Mouse (Mus musculus) kidney, postnatal 14 days (tissue): ENCODE data around the gene 4930470P17Rik.

Experiments used
- DNase-seq: peaks from one replicate; pipeline ENCODE4 v3.0.0; 2022; ENCODE audit warnings: mixed read lengths

The 4930470P17Rik gene

DNA sequence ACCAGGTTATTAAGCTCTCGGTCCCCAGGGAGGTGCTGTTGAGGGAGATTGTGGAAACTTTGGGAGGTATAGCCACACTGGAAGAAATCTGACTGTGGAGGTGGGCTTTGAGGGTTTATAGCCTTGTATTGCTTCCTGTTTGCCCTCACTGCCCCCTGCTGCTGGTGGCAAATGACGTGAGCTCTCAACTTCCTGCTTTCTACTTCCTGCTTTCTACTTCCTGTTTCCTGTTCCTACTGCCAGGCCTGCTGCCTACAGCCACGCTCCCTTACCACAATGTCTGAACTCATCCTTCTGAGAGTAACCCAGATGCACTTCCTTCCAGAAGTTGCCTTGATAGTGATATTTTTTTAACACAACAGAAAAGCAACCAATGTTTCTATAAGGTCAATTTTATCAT, 24.3 kb downstream of the 4930470P17Rik start:
- DNase-seq: no peak

DNA sequence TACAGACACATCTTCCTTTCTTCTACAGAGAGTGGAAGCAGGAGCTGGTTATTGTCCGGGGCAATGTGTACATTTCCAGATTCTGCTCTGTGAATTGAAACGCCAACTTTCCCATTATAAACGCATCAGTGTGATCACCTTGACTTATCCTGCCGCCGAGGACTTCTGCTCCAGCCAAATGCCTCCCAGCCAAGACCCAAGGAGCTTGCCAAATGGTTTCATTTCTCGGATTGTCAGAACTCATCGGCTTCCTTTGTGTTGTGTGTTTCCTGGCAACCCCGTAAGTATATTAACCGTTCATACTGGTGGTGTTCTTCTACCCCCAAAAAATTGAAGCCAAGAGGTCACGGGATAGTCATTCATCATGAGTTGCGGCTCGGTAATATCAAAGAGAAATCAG, 25.7 kb downstream of the 4930470P17Rik start:
- no peak for DNase-seq

DNA sequence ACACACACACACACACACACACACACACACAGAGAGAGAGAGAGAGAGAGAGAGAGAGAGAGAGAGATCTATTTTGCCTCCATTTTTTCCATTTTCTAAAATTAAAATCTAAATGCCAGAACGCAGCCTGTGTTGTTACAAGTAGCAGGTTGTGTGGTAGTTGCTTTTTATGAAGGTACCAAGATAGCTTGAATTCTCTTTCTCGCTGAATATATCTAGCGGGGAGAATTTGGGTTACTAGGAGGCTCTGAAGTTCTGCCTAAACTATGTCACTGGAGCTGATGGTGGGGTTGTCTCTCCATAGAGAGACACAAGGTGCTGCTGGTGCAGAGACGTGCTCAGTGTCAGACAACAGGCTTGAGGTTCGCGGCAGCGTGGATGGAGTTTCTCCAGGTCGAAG, 36.8 kb downstream of the 4930470P17Rik start:
- no peak for DNase-seq

DNA sequence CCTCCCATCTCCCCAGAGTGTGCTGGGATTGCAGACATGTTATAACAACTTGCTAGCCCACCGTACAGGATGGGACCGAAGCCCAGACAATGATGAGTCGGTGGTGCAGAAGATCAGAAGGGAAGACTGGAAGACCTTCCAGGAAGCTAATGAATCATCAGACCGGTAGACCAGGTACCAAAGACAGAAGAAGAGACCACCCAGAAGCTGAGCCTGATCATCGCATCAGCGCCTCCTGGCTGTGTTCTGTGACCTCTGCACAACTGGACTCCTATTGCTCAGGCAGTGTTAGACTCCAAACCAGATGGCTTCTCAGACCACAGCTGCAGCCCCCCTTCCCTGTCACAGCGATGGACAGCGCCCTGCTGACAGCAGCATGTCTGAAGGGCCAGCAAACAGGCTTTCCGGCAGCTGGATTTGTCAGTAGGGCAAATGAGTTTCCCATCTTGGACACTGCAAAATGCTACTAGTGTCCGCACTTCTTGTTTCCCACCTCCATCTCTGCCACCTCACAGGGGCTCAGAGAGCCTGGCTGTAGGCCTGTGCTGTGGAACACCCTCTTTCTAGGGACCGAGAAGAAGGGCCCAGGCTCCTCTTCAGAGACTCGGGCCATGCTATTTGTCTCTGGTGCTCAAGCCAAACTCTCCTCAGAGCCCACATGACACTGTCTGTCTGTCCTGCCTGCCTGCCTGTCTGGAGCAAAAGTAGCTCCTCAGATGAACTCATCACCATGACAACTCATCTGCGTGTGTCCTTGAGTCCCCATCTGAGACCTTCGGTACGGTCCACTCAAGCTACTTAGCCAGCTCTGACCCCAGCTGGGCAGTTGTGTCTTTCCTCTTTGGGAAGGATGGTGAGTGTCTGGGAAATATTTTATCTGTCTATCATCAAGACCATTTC, 37.6 kb downstream of the 4930470P17Rik start:
- no peak for DNase-seq

DNA sequence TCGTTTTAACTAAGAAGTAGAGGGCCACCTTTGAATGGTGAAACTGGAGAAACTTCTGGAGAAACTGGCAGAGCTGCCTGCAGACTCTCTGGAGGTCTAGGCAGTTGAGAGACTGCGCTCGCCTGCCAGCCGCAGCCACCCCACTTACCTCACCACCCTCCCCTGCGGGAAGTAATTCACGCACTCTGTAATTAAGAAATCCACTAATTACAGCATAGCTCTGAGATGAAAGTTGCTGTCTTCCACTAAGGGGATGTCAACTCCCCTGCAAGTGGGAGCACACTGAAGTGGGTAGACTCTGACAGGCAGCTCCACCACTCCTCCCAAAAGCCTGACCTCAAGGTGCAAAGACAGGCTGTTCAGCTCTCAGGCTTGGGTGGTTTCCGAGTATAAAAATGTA, 49.7 kb downstream of the 4930470P17Rik start:
- no peak for DNase-seq

DNA sequence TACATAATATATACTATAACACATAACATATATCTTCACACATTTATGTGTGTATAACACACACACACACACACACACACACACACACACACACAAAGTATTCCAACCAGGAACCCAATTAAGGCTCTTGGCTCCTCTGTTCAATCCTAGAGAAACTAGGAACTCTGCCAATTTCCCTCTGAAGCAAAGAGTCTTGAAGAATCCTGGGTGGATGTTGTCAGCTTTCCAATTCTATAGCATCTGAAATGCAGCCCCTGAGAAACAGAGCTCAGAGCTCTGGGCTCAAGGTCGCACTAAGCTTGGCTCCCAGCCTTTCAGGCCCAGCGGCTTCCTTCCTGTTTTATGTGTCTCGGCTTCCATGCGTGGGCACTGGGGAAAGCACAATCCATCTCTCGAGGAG, 51.6 kb downstream of the 4930470P17Rik start:
- DNase-seq: peak; percentile 27

DNA sequence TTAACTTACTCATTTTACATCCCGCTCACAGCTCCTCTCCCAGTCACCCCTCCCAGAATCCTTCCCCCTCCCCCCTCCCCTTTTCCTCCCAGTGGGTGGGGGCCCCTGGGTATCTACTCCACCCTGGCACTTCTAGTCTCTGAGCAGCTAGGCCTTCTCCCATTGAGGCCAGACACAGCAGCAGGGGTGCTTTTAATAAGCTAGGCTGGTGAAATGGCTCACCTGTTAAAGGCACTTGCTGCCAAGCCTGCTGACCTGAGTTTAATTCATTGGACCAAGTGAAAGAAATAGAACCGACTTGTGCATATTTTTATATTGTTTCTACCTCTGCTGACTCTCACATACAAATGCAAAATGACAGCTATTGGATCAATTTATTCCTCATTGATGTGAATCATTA, 52.7 kb downstream of the 4930470P17Rik start:
- peak; percentile 46 for DNase-seq

DNA sequence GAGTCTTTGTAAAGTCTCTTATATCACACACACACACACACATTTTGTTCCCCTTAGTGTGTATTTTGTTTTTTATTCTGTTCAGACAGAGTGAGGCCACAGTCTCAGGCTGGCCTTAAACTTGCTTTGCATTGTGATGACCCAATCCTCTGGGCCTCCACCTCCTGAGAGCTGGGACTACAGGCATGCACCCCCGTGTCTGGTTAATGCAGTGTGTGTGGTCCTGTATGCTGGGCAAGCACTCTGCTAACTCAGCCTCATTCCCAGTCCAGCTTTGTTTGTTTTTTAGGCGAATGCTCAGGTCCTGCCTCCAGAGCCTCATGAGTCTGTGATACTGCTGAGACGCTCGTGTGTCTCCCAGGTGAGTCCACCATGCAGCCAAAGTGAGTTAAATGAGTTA, 53.8 kb downstream of the 4930470P17Rik start:
- DNase-seq: no peak

DNA sequence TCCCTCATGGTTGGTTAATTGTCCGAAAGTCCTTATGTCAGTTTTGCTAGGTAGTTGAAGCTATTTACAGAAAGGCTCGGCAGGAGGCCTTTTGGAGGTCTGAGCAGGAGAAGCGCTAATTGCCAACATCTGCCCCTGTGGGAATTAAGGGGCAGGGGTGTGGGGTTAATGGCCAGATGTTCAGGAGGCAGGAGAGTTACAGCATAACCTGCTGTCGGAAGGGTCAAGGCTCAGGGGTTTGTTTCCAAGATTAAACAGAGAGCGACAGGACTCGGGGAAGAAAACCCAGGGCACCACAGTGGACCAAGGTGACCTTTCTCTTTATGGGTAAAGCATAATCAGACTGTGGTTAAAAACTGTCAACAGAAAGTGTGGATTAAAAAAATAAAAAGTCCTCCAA, 54.3 kb downstream of the 4930470P17Rik start:
- DNase-seq: peak; percentile 30

DNA sequence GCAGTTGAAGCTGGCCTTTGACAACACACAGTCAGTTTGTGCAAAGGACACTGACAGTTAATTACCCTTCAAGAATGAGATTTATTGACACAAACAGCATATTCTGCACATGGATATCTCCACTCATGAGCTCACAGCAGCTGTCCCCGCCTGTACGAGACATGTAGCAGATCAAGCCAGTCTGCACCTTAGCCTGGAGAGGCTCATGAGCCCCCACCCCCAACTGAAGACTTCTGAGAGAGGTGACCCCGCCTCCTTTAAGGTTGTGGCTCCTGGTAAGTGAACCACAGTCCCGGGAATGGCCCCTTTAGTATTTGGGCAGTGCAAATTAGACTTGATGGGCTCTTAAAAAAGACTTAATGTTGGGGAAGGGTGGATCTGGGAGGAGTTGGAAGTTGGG, 56.1 kb downstream of the 4930470P17Rik start:
- no peak for DNase-seq

DNA sequence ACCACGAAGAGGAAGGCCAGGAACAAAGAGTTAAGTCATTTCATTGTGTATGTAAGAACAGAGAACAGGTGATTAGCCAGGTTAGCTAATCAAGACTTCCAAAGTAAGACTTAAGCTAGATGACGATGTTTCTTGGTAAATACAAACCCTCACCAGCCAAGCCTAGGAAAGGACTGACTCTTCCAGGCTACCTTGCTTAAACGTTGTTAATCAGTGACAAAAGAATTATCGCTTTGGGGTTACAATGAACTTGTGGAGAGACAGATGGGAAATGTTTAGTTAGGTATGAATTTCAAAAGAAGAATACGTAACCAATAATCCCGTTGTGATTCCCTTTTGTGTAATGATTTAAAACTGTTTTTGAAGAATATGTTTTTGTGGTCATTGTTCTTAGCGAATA, 56.9 kb downstream of the 4930470P17Rik start:
- no peak for DNase-seq

DNA sequence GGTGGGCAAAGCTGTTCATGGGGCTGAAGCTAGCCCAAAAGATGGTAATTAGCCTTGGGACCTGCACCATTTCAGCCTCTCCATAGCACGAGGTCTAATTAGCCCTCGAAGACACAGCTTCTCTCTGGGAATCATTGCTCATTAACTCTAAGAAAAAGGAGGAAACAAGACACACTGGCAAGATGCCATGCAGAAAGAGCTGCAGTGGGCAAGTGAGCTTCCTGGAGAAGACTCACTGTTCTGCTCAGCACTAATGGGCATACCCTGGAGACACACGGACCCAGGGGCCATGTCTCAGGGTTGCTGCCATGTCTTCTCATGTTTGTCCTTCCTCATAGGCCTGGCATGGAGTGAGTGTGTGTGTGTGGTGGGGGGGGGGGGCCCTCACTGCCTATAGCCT, 57.7 kb downstream of the 4930470P17Rik start:
- DNase-seq: peak; percentile 38

DNA sequence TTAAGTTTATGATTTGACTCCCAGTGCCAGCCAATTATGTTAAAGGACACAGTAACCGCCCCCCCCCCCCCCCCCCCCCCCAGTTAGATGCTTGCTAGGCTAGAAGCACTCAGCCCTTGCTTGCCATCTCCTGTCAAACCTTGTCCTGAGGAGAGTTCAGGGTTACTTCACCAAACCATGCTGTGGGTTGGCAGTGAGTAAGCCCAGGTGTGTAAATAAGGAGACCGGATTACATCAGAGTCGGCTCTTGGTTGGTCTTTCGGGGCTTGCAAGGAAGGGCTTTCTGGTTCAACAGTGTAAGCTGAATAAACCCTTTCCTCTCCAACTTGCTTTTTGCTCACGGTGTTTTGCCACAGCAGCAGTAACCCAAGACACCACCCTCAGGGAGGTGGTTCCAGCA, 58.2 kb downstream of the 4930470P17Rik start:
- no peak for DNase-seq

DNA sequence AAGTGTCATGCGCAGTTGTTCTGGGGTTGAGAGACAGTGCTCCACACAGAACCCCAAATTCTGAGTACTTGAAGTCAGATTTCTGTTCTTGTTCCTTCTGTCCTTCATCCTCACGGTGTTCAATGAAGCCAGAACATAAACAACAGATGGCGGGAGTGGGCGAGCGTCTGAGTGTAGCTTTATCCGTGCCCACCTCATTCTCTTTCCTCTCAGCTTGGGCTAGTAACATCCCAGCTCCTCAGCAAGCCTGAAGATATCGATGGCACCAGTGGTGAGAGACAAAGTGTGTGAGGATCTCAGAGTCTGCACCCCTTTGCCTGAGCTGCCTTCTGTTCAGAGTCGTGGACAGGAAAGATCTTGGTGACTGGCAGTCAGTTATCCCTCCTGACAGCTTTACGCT, 62.6 kb downstream of the 4930470P17Rik start:
- DNase-seq: no peak

DNA sequence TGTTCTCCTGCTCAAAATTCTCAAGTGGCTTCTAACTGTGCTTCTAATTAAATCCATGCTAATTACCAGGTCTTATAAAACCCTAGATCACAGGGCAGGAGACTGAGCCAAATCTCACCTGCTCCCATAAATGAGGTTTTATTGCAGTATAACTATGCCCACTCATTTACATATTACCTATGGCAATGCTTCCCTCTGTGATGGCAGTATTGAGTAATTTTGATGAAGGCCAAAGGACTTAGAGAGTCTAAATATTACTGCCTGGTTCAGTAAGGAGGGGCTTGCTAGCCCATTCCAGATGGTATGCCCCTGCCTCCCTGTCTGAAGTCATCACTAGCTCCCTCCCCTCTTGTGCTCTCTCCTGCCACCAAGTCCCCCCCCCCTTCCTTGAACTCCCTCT, 66.0 kb downstream of the 4930470P17Rik start:
- DNase-seq: no peak

DNA sequence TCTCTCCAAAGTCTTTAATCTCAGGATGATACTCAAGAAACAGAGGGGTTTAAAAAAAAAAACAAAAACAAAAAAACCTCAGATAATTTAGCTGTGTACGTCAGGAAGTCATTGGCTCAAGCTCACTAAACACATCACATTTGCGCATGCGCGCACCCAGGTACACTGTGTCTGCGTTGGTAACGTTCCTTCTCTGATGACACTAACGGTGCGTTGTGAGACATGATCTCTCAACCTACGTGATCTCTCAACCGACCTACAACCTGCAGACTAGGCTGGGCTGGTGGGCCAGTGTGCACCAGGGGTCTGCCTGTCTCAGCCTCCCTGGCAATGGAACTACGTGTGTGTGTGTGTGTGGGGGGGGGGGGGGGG, 67.0 kb downstream of the 4930470P17Rik start:
- no peak for DNase-seq

DNA sequence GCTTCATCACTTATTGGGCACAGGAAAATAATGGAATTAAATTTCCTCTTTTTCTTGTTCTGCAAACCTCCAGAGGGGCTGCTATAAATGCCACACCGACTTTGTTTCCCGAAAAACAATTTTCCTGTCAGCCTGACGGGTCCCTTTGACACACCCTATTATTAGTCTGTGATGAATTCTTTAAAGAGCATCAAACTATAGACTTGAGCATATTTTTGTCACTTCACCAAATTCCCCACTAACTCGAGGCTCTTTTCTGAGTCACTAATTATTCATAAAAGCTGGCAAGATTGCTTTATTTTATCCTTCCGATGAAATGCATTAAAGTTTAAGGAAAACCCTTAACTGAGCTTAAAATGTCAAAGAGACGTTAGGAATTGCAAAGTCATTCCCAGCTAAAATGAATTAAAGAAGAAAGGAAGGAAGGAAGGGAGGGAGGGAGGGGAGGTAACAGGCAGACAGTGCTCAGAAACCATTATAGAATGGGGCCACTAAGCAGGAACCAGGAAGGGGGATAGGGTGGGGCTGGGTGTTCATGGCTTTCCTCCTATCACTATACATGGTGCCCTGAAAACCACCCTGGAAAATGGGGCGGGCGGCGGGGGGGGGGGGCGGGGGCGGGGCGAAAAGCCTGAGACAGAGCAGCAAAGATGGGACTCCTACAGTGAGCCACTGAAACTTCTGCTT, 67.6 kb downstream of the 4930470P17Rik start:
- DNase-seq: no peak

DNA sequence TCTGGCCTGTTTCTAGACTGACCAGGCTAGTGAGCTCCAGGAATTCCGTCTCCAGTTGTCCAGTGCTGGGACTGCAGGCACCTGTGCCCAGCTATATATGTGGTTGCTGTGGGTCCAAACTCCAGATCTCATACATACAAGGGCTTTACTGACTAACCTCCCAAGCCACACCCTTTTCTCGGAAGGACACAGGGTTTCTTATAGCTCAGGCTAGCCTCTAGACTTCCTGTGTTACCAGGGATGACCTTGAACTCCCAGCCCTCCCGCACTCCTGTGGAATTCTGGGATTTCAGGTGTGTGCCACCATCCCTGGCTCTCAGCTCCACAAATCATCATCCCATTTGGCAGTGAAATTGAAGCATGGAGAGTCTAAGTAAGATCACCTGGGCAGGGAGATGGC, 71.6 kb downstream of the 4930470P17Rik start:
- DNase-seq: no peak

DNA sequence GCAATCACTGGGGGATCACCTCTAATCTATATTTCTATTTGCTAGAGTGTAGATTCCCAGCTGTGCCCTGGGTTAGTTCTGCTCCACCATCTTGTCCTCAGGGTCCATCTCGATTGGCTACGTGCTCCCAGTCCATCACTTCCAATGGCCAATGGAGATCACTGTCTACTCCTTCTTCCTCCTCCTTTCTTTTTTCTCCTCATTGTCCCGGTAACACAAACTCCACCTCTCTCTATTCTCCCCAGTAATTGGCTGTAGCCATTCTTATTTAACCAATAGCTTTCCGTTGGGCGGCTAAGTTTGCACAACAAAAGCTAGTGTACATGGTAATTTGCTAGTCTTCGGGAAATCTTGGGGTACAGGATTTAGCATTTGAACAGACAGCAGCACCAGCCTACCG, 72.1 kb downstream of the 4930470P17Rik start:
- no peak for DNase-seq
